Mouse (Mus musculus) CH12.LX (cell line): ENCODE measurements around the gene Ccdc97. TPM values are rescaled to one million over a fixed set of nuclear protein-coding genes. Genes with fewer than 3 reads are reported as not detected.

Experiments
- DNase-seq: peaks from one replicate; pipeline ENCODE4 v3.0.0-alpha.2; 2013; ENCODE audit errors: extremely low read depth
- H3K27ac ChIP-seq: 2 replicates; pipeline ENCODE4 v1.5.1; 2012; ENCODE audit warnings: low read depth, mild to moderate bottlenecking, control low read depth, moderate library complexity; ENCODE audit not compliant: insufficient read depth
- H3K27me3 ChIP-seq: replicated peaks from 2 replicates; pipeline ENCODE3; 2012; ENCODE audit warnings: inconsistent platforms
- H3K36me3 ChIP-seq, 2 experiments: replicated peaks in 1 of 2; 2 replicates each; pipeline versions ENCODE3 to v1.6.1; 2012; ENCODE audit warnings: inconsistent platforms in 1 of 2, low read length in 1 of 2, mild to moderate bottlenecking in 1 of 2, mixed read lengths in 1 of 2, moderate library complexity in 1 of 2; ENCODE audit not compliant: control insufficient read depth in 1 of 2, insufficient read depth in 1 of 2
- H3K4me1 ChIP-seq, 2 experiments: 2 replicates each; pipeline ENCODE4 v1.6.1; 2012; ENCODE audit warnings: inconsistent platforms in 1 of 2, moderate library complexity in 1 of 2; ENCODE audit not compliant: insufficient read depth in 2 of 2, control insufficient read depth in 1 of 2
- H3K4me2 ChIP-seq: 2 replicates; pipeline ENCODE4 v1.6.1; 2012; ENCODE audit warnings: low read depth, mild to moderate bottlenecking, control low read depth; ENCODE audit not compliant: poor library complexity, insufficient read depth, severe bottlenecking
- H3K4me3 ChIP-seq, 3 experiments: fragments of 150-350 bp in 1 of 3; sonication (generic) in 1 of 3; replicated peaks in 1 of 3; 2 replicates each; pipeline versions ENCODE3 to v1.5.1; 2011 to 2012; ENCODE audit warnings: low read depth in 2 of 3, low read length in 2 of 3, mild to moderate bottlenecking in 2 of 3, moderate library complexity in 2 of 3, control low read depth in 1 of 3, improper control_type of control experiment in 1 of 3, inconsistent platforms in 1 of 3, mixed read lengths in 1 of 3; ENCODE audit not compliant: poor library complexity in 1 of 3
- H3K79me2 ChIP-seq: replicated peaks from 2 replicates; pipeline ENCODE4 v1.6.1; 2012; ENCODE audit warnings: mild to moderate bottlenecking, moderate library complexity; ENCODE audit not compliant: control insufficient read depth, poor library complexity, insufficient read depth, severe bottlenecking; ENCODE audit errors: extremely low read depth
- H3K9ac ChIP-seq: 2 replicates; pipeline ENCODE4 v1.6.1; 2012; ENCODE audit warnings: low read depth, mild to moderate bottlenecking, control low read depth, moderate library complexity; ENCODE audit not compliant: insufficient read depth
- H3K9me3 ChIP-seq: replicated peaks from 2 replicates; pipeline ENCODE3; 2012; ENCODE audit warnings: low read length, inconsistent platforms, mixed read lengths
- CHD1 ChIP-seq: IDR thresholded peaks from 2 replicates; pipeline ENCODE4 v1.6.1; 2012; ENCODE audit warnings: low read depth, low read length, improper control_type of control experiment, inconsistent platforms
- E2F4 ChIP-seq: IDR thresholded peaks from 2 replicates; pipeline ENCODE4 v1.6.1; 2011; ENCODE audit warnings: low read depth, low read length, improper control_type of control experiment; ENCODE audit not compliant: insufficient replicate concordance
- EP300 ChIP-seq: IDR thresholded peaks from 2 replicates; pipeline ENCODE4 v1.6.1; 2011; ENCODE audit warnings: low read length, improper control_type of control experiment
- ETS1 ChIP-seq: conservative IDR thresholded peaks from 2 replicates; pipeline ENCODE4 v1.6.1; 2012; ENCODE audit warnings: low read depth, mild to moderate bottlenecking, inconsistent platforms, low read length, improper control_type of control experiment, moderate library complexity
- GABPA ChIP-seq: IDR thresholded peaks from 2 replicates; pipeline ENCODE4 v1.6.1; 2012; ENCODE audit warnings: low read depth, low read length, improper control_type of control experiment, inconsistent platforms; ENCODE audit not compliant: insufficient replicate concordance
- HCFC1 ChIP-seq: IDR thresholded peaks from 2 replicates; pipeline ENCODE4 v1.6.1; 2012; ENCODE audit warnings: low read depth, mild to moderate bottlenecking, inconsistent platforms, low read length, improper control_type of control experiment
- IRF4 ChIP-seq: IDR thresholded peaks from 2 replicates; pipeline ENCODE4 v1.6.1; 2014; ENCODE audit warnings: low read depth, mild to moderate bottlenecking, inconsistent platforms, low read length, improper control_type of control experiment
- JUN ChIP-seq: IDR thresholded peaks from 2 replicates; pipeline ENCODE4 v1.6.1; 2011; ENCODE audit warnings: low read depth, mild to moderate bottlenecking, low read length, improper control_type of control experiment, moderate library complexity; ENCODE audit not compliant: insufficient read depth
- MAFK ChIP-seq: IDR thresholded peaks from 2 replicates; pipeline ENCODE4 v1.6.1; 2011; ENCODE audit warnings: low read length, improper control_type of control experiment; ENCODE audit not compliant: insufficient replicate concordance
- MAZ ChIP-seq: IDR thresholded peaks from 2 replicates; pipeline ENCODE4 v1.6.1; 2012; ENCODE audit warnings: low read depth, mild to moderate bottlenecking, inconsistent platforms, low read length, improper control_type of control experiment, moderate library complexity
- MEF2A ChIP-seq: IDR thresholded peaks from 2 replicates; pipeline ENCODE4 v1.6.1; 2014; ENCODE audit warnings: low read depth, mild to moderate bottlenecking, inconsistent platforms, low read length, improper control_type of control experiment, borderline replicate concordance
- MXI1 ChIP-seq: IDR thresholded peaks from 2 replicates; pipeline ENCODE4 v1.6.1; 2011; ENCODE audit warnings: mild to moderate bottlenecking, low read depth, low read length, improper control_type of control experiment
- NELFE ChIP-seq: IDR thresholded peaks from 2 replicates; pipeline ENCODE4 v1.6.1; 2011; ENCODE audit warnings: low read depth, low read length, improper control_type of control experiment
- RAD21 ChIP-seq: IDR thresholded peaks from 2 replicates; pipeline ENCODE4 v1.6.1; 2011; ENCODE audit warnings: low read depth, mild to moderate bottlenecking, low read length, improper control_type of control experiment, moderate library complexity
- SIN3A ChIP-seq: IDR thresholded peaks from 2 replicates; pipeline ENCODE4 v1.6.1; 2012; ENCODE audit warnings: low read length, improper control_type of control experiment, inconsistent platforms
- TCF12 ChIP-seq: IDR thresholded peaks from 2 replicates; pipeline ENCODE4 v1.6.1; 2014; ENCODE audit warnings: low read depth, mild to moderate bottlenecking, inconsistent platforms, low read length, improper control_type of control experiment
- USF1 ChIP-seq: IDR thresholded peaks from 2 replicates; pipeline ENCODE4 v1.6.1; 2014; ENCODE audit warnings: low read depth, mild to moderate bottlenecking, inconsistent platforms, low read length, improper control_type of control experiment
- ZMIZ1 ChIP-seq: IDR thresholded peaks from 2 replicates; pipeline ENCODE4 v1.6.1; 2012; ENCODE audit warnings: low read depth, mild to moderate bottlenecking, inconsistent platforms, low read length, improper control_type of control experiment
- dilution Hi-C: fragments of 300-500 bp; cut with MboI; formaldehyde crosslinking; loops from 2 replicates; pipeline ENCODE4 v1.14.3; 2020; ENCODE audit warnings: low sequenced_read_pairs; ENCODE audit not compliant: extremely low pct_unique_long_range_greater_than_20kb, extremely low pct_ligation_motif_present
- in situ Hi-C: fragments of 300-500 bp; cut with MboI; formaldehyde crosslinking; loops from 3 replicates; pipeline ENCODE4 v1.14.3; 2019; ENCODE audit warnings: low sequenced_read_pairs, low pct_ligation_motif_present, low pct_unique_long_range_greater_than_20kb, mixed read lengths
- polyA plus RNA-seq: library from polyadenylated mRNA; unstranded; fragments of >175 nt; gene quantifications from 2 replicates; pipeline ENCODE4 v1.2.1, GENCODE M21; 2012; ENCODE audit warnings: low read depth; ENCODE audit not compliant: insufficient read length
- total RNA-seq, 2 experiments: library from RNA; depleted of rRNA; stranded (reverse); fragments of 300-350 nt in 1 of 2; fragments of >200 nt in 1 of 2; gene quantifications; 2 replicates each; pipeline ENCODE4 v1.2.3; 2012 to 2014

The Ccdc97 gene
- total and polyA plus RNA-seq, 3 experiments = 5.7 to 44.8 (median 14.1) TPM

DNA sequence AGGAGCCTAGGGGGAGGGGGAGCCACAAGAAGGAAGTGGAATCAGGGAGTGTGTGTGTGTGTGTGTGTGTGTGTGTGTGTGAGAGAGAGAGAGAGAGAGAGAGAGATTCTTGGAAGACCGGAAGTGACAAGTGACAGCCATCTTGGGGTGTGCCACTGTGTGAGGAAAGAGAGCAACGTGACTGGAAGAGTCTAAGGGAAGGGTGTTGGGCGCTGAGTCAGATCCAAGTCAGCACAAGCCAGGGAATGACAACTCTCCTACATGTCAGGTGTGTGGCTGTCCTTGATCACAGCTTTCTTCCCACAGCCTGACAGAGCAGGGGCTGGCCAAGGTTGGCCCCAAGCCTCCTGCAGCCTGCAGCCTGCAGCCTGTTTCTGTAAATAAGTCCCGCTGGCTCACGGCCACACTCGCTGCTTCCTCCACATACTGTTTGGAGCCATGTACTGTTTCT lies 13.1 kb downstream of the Ccdc97 start:
- Histone ChIP-seq H3K27me3 (no peaks in the 10 kb centered on the region), H3K4me2 (no peak overlapping the region), H3K9ac (no peak overlapping the region), H3K4me3 (no peak overlapping the region), H3K4me1 (peaks cover 25 to 58% of the 10 kb centered on the region in 2 experiments), H3K36me3 (peaks cover 46 to 83% of the 10 kb centered on the region in 2 experiments), H3K79me2 (no peaks in the 10 kb centered on the region), H3K9me3 (peaks cover 16% of the 10 kb centered on the region), H3K27ac (peak overlapping the region; percentile 11; the same call in 1 of the 2 replicates)
- TF ChIP-seq MEF2A (no peak), JUN (no peak), E2F4 (no peak), MAZ (no peak), USF1 (no peak)
- dilution Hi-C loops = no loop called here
- no peak for DNase-seq
- in situ Hi-C loops = no loop called here

DNA sequence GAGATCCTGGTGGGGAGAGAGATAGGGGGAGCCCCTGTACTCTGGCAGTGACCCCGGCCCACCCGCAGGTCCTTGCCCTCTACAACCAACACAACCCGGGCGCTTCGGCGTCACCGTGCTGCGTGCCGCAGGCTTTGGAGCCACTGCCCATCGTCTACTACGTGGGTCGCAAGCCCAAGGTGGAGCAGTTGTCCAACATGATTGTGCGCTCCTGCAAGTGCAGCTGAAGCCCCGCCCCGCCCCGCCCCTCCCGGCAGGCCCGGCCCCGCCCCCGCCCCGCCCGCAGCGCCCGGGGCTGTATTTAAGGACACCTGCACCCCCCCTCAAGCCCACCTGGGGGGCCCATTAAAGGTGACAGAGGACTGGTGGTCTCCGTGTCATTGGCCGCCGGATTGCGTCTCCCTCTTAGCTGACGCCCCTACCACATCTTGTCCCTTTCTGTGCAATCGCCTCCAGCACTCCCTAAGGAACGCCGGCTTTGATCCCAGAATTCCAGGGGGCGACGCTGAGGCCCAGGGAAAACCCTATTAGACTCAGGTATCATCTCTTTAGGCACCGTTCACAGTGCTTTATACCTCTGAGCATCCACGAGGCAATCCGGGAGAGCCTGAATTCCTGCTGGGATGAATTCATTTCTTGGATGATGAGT lies 14.0 kb downstream of the Ccdc97 start:
- no peak overlapping the region for H3K4me2 ChIP-seq
- TF ChIP-seq HCFC1 (no peak), ZMIZ1 (no peak)
- peaks cover 47 to 84% of the 10 kb centered on the region in 2 experiments for H3K36me3 ChIP-seq

DNA sequence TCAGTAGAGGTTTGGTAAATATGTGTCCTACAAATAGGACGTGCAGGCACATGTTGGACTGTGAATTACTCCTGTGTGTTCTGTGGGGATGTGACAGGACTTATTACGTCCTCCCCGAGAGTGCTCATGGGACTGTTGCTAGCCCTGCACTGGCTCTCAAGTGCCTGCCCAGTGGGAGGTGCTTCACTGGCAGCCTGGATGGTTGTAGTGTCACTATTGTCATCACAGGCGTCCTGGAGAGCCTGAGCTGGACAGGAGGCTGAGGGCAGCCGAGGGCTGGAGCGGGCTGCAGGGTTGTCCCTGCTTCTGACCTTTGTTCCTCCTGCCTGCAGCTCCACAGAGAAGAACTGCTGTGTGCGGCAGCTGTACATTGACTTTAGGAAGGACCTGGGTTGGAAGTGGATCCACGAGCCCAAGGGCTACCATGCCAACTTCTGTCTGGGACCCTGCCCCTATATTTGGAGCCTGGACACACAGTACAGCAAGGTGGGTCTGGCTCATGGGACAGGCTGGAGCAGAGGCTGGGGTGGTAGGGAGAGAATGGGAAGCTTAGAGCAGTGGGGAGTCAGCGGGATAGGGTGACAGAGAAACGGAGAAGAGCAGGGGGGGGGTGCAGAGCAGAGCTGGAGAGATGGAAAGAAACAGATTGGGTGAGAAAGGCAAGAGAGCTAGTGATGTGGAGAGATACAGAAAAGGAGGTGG lies 14.9 kb downstream of the Ccdc97 start:
- DNase-seq = no peak
- Histone ChIP-seq H3K27ac (no peak overlapping the region), H3K36me3 (peaks cover 50 to 87% of the 10 kb centered on the region in 2 experiments), H3K9me3 (peaks cover 25% of the 10 kb centered on the region), H3K4me3 (no peak overlapping the region), H3K4me1 (peaks cover 19 to 41% of the 10 kb centered on the region in 2 experiments), H3K4me2 (no peak overlapping the region), H3K9ac (no peak overlapping the region), H3K27me3 (no peaks in the 10 kb centered on the region), H3K79me2 (no peaks in the 10 kb centered on the region)
- in situ Hi-C loops (no loop called here), dilution Hi-C loops (no loop called here)
- no peak for TF ChIP-seq IRF4
- no peak for TF ChIP-seq GABPA
- no peak for TF ChIP-seq NELFE
- TF ChIP-seq EP300 = no peak
- no peak for TF ChIP-seq TCF12
- TF ChIP-seq JUN = no peak
- no peak for TF ChIP-seq RAD21
- TF ChIP-seq ETS1 = no peak
- no peak for TF ChIP-seq HCFC1
- TF ChIP-seq MXI1 = no peak
- TF ChIP-seq MAFK = no peak
- TF ChIP-seq CHD1 = no peak
- TF ChIP-seq SIN3A = no peak
- TF ChIP-seq, all 38 proteins: peak for 0

More for the DNA sequence above, 14.0 kb downstream of the Ccdc97 start:
- dilution Hi-C loops (no loop called here), in situ Hi-C loops (no loop called here)
- no peak for DNase-seq
- H3K4me1 ChIP-seq = peaks cover 19 to 49% of the 10 kb centered on the region in 2 experiments
- H3K79me2 ChIP-seq = no peaks in the 10 kb centered on the region
- no peak overlapping the region for H3K27ac ChIP-seq
- H3K9ac ChIP-seq = no peak overlapping the region
- H3K4me3 ChIP-seq = no peak overlapping the region
- H3K9me3 ChIP-seq = peaks cover 22% of the 10 kb centered on the region
- no peaks in the 10 kb centered on the region for H3K27me3 ChIP-seq
